Mouse (Mus musculus) megakaryocyte-erythroid progenitor cell, adult 5-6 weeks (primary cell): ENCODE results near the gene Chst14. TPM values are rescaled to one million over a fixed set of nuclear protein-coding genes. Genes with fewer than 3 reads are reported as not detected.
A peak's percentile ranks its signal among the peaks of the same experiment; 100 is the strongest.

Experiments used
- ATAC-seq: replicated peaks from 2 replicates; pipeline ENCODE4 v1.8.0; 2016; ENCODE audit warnings: mild to moderate bottlenecking, inconsistent platforms; ENCODE audit not compliant: severe bottlenecking, poor library complexity, low FRiP score, low TSS enrichment
- total RNA-seq, 2 experiments: library from RNA; stranded (forward) in 1 of 2; stranded (reverse) in 1 of 2; fragments of 200-1000, 215-1000 nt in 1 of 2; fragments of >200 nt in 1 of 2; fragmentation: Nextera tagmentation in 1 of 2; gene quantifications; 2 replicates each; pipeline ENCODE4 v1.2.3; 2014 to 2017

The Chst14 gene
- total RNA-seq, 2 experiments from 2014 or later = 1.7 to 2.2 TPM

DNA sequence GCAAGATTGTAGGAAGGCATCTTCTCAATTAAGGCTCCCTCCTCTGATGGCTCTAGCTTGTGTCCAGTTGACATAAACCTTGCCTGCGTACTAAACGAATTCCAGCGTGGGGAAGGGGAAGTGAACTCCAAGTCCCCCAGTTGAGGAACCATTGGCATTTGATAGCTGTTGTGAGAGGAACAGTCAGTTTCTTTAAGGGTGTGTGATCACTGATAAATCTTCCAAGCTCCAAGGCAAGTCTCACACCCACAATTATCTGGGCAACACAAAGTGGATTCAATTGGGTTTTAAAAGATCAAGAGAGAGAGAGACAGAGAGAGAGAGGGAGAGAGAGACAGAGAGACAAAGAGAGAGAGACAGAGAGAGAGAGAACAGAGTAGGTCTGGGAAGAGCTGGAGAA lies 23.4 kb downstream of the Chst14 start:
- no peak; the same call in 1 of the 2 replicates for ATAC-seq

DNA sequence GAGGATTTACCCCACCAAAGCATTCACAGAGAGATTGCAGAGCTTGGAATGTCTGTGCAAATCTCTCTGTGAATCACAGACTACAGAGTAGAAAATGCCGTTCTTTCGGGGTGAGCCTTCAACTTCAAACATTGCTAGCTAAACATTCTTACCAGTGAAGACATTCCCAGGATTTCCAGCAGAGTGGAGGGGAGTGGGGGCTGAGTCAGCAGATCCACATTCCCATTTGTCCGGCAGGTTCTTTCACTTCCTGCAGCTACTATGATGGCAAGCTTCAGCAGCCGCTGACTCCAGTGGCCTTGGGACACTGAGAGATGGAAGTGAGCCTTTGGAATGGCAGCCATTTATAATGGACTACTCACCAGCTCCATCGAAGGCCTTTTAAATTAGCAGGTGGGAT lies 30.2 kb downstream of the Chst14 start:
- ATAC-seq = no peak

DNA sequence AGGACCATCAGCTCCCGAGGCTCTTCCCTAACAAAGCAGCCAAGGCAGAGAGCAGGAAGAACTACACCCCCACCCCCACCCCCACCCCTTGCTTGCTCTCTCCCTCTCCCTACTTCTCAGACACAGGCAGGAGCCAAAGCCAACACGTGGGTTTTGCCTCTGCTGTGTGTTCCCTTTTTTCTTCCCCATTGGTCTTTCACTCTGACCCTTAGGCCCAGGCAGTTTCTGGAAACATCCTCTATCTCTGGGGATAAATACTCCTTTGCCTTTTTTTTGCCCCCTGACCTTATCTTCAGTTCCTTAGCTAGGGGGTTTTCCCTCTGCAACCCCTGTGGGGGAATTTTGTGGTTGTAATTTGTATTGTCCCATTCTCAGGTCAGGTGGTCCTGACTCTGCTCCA lies 33.3 kb downstream of the Chst14 start:
- no peak for ATAC-seq

DNA sequence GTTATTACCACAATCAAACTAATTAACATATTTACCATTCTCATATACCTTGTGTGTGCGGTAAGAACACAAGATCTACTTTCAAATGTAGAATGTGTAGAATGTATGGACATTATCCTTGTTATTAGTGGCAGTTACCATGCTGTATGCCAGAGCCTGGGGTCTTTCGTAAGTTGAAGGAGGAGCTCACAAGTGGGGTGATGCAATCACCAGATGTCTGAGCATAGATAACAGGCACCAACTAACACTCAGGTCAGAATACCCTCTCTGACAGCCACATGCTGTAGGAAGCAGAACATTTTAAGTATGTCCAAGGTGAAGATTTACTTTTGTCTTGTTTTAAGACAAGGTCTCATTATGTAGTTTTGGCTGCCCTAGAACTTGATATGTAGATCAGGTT lies 34.1 kb downstream of the Chst14 start:
- ATAC-seq = no peak

DNA sequence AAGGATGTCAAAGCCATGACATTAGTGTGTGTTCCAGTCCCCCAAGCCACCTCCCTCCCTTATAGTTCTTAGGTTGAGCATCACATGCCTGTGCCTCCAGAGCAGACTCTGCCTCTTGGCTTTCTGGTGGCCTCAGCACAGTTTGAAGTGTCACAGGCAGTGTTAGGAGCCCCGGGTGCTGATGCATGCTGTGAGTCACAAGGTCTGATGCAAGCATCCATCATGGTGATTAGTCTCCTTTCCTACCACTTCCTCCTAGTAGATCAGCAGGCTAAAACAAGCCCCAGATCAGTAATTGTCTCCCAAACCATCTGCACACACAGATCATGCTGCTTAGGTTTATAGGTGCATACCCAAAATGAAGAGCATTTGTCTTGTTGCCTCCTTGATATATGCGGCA lies 35.2 kb downstream of the Chst14 start:
- ATAC-seq = no peak

DNA sequence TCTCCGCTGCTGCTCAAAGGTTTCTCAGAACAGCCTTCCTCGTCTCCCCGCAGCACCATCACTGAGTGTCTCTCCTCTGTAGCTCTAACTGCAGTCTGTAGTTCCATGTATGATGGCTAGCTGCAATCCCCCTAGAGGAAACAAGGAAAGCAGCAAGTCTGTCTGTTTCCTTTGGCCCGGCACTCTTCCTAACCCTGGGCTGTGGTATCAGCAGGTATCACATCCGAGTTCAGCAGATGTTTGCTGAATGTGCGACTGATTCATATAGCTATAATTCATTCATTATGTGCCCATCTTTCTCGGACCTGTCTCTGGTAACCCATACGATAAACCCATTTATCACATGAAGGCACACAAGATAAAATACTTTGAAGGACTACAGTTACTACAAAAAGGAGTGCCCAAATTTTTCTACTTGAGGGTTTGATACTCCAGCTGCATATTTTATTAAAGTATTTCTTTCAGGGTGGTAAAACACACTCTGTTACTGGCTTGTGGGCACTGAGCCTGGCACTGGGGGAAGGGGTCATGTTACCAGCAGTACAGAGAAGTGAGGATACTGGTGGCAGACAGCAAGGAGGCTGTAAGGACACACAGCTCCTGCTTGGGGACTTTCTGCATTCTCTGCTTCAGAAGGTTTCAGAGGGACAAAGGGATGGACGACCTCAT lies 36.8 kb downstream of the Chst14 start:
- peak; percentile 84 for ATAC-seq

DNA sequence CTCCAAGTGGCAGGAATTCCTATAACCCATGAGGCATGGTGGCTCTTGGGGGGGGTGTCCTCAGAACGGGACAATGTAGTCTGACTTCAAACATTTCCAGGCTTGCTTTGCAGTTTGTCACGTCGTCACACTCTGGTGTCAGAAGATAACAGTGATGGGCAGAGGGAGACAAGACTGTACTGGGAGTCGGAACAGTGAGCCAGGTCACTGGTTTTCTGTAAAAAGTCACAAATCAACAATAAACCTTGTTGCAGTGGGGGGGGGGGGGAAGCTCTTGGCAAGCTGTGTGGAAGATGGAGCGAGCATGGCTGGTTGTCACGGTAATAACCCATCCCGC lies 37.3 kb downstream of the Chst14 start:
- ATAC-seq = peak; percentile 73

DNA sequence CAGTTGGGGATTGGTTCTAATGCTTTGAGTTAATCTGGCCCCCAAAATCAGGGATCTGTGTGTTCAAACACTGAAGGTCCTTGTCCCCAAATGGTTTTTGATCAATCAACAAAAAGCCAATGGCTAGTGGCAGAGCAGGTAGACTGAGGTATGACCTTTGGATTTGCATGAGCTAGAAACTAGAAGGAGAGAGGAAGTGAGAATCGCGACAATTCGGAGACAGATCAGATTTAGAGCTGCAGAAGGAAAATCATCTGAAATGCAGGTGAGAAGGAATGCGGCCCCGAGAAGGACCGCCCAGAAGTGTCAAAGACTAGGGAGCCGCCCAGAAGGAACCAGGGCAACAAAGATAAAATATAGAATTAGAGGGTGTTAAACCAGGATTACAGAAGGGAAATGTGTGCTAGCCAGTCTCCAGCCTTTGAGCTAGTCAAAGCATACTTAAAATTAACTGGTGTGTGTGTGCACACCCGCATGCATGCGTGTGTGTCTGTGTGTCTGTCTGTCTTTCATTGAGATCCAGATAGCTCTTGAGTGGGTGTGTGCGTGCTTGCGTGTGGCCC lies 43.4 kb downstream of the Chst14 start:
- no peak for ATAC-seq

DNA sequence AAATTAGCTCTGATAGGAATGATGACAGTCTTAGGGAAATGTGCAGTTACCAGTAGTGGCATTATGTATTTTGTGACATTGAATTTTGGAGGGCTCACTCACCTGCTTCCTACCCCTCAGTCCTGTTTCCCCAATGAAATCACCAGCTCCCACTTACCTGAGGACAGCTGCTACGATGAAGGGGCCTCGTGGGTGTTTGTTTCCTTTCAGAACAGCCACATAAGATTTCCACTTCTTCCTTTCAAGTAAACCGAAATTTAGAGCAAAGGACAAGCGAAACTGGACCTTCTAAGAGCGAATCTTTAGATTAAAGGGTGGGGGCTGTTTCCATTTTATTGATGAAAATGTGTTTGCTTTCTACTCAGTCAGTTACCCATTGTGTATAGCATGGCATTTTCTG lies 45.8 kb downstream of the Chst14 start:
- ATAC-seq = no peak

DNA sequence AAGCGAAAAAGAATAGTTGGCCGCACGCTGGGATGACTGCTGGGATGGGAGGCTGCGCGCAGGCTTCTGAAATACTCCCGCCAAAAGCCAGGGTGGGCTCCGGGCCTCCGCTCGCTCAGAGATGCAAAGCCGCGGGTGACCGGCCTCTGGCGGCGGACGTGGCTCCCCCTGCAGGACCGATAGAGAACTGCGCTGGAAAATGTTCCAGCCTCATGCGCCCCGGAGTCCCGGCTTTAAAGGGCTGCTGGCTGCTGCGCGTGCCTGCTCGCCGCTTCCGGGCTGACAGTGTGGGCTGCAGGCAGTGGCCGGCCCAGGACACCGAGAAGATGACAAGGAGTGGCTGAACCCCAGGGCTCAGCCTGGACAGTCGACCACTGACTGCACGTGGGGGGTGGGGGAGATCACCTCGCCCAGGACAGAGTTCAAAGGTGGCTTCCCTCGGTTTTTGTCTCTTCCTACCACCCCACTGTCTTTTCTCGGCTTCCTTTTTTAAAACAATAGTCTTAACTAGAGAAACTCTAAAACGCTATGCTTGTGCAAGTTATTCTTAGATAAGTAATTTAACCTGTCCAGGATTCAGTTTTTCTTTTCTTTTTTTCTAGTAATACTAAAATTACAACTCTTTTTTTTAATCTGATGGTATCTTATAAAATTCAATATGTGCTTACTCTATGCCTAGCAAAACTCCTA lies 46.5 kb downstream of the Chst14 start:
- ATAC-seq = peak; percentile 84

DNA sequence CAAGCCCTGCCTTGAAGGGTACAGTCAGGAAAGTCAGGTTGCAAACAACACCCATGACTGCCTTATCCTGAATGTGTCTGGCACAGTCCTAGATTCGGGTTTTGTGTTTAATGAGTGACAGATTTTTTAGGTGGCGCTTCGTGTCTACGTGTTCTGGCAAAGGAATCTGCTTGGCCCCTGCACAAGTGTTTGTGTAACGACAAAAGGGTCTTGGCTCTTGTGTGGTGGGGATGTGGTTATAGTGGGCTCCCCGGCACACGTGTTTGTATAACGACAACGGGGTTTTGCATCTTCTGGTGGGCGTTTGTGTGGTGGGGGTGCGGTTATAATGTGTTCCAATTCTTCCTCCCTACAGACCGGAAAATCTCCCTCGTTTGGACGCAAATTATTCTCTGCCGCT lies 49.6 kb downstream of the Chst14 start:
- no peak for ATAC-seq

DNA sequence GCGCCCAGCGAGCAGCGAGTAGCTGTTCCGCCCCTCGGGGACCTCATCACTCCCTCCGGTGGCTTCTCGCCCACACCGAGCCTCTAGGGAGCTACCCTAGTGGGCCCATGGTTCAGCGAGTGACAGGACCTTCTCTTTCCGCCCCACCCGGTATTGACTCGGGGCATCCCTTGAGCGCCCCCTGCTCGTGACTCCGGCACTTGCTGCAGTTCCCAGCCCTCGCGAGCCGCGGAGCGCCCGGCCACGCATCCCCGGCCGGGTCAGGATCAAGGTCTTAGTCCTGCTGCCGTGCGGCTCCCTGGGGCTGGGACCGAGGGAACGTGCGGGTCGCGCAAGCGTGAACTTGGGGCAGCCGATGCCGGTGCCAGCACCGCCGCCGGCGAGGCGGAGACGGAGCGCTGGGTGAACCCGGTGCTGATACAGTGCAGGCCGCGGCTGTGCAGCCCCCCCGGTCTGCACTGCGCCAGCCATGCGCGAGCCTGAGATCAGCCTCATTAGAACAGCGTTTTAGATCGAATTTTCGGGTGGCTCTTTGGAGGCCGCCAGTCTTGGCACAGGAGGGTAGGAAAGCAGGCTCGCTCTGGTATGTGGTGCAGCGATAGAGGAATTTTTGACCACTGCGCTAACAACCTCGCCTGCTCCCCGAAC lies 50.1 kb downstream of the Chst14 start:
- ATAC-seq = peak; percentile 90

DNA sequence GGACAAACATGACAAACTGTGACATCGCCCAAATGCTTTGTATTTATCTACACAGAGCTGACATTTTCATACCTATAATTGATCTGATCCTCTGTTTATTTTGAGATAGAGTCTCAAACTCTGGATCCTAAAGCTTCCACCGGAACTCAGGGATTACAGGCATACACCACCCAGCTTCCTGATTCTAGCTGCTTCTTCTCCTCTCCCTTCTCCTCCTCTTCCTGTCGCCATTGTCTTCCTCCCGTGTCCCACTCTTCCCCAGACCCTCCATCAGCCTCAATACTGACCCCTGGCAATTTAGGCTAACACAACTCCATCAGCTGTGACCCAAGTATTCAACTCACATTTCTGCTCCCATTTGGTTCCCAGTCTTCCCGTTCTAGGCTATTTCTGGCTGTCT lies 50.6 kb downstream of the Chst14 start:
- no peak for ATAC-seq

DNA sequence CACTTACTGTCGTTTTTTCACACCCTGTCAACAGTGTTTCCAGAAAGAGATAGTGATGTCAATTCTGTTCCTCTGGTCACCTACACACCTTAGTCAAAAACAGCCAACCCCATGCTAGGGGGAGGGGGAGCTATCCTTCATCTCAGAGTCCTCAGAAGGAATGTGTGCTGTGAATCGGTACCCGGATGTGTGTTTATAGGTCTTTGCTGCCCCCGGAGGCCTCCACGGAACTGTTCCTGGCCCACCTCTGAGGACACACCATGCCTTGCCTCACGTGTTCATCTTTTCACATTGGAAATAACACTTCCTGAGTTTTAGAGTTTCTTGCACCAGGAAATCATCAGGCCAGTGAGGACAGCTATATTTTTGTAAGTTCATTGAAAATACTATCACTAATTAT lies 51.8 kb downstream of the Chst14 start:
- peak; percentile 57; the same call in 1 of the 2 replicates for ATAC-seq

Other genes with a start within 250 kb of the Chst14 start
- not detected in 2 replicates for gene Ankrd63, start 222.5 kb upstream of the Chst14 start, total RNA-seq (2014; fragmentation: Nextera tagmentation)
- gene Ankrd63, start 222.5 kb upstream of the Chst14 start, total RNA-seq (2017) = 0.15 and 0.19 TPM in 2 replicates
- 12.9 and 24.3 TPM in 2 replicates for gene Plcb2, start 198.1 kb upstream of the Chst14 start, total RNA-seq (2014; fragmentation: Nextera tagmentation)
- gene Plcb2, start 198.1 kb upstream of the Chst14 start, total RNA-seq (2017) = 6.2 and 16.3 TPM in 2 replicates
- 14.5 and 20.5 TPM in 2 replicates for gene Inafm2, start 180.7 kb upstream of the Chst14 start, total RNA-seq (2014; fragmentation: Nextera tagmentation)
- gene Inafm2, start 180.7 kb upstream of the Chst14 start, total RNA-seq (2017) = 10.1 and 13.9 TPM in 2 replicates
- 0.27 and 1.5 TPM in 2 replicates for gene Ccdc9b, start 163.8 kb upstream of the Chst14 start, total RNA-seq (2014; fragmentation: Nextera tagmentation)
- 0.09 and 1.3 TPM in 2 replicates for gene Ccdc9b, start 163.8 kb upstream of the Chst14 start, total RNA-seq (2017)
- gene Phgr1, start 153.7 kb upstream of the Chst14 start, total RNA-seq (2014; fragmentation: Nextera tagmentation) = not detected in 2 replicates
- gene Phgr1, start 153.7 kb upstream of the Chst14 start, total RNA-seq (2017) = not detected in 2 replicates
- not detected in 2 replicates for gene Disp2, start 146.8 kb upstream of the Chst14 start, total RNA-seq (2014; fragmentation: Nextera tagmentation)
- gene Disp2, start 146.8 kb upstream of the Chst14 start, total RNA-seq (2017) = not detected in 2 replicates
- gene Knstrn, start 112.5 kb upstream of the Chst14 start, total RNA-seq (2014; fragmentation: Nextera tagmentation) = 22.4 and 38.8 TPM in 2 replicates
- 59.1 and 104 TPM in 2 replicates for gene Knstrn, start 112.5 kb upstream of the Chst14 start, total RNA-seq (2017)
- gene Ivd, start 64.5 kb upstream of the Chst14 start, total RNA-seq (2014; fragmentation: Nextera tagmentation) = 17.9 and 24.0 TPM in 2 replicates
- 15.7 and 30.3 TPM in 2 replicates for gene Ivd, start 64.5 kb upstream of the Chst14 start, total RNA-seq (2017)
- gene Bahd1, start 26.1 kb upstream of the Chst14 start, total RNA-seq (2014; fragmentation: Nextera tagmentation) = 11.9 and 13.9 TPM in 2 replicates
- gene Bahd1, start 26.1 kb upstream of the Chst14 start, total RNA-seq (2017) = 4.9 and 7.2 TPM in 2 replicates
- gene Ccdc32, start 102.9 kb downstream of the Chst14 start, total RNA-seq (2014; fragmentation: Nextera tagmentation) = 15.1 and 18.7 TPM in 2 replicates
- gene Ccdc32, start 102.9 kb downstream of the Chst14 start, total RNA-seq (2017) = 16.6 and 18.7 TPM in 2 replicates
- 19.0 and 25.4 TPM in 2 replicates for gene Rpusd2, start 108.3 kb downstream of the Chst14 start, total RNA-seq (2014; fragmentation: Nextera tagmentation)
- 20.1 and 23.0 TPM in 2 replicates for gene Rpusd2, start 108.3 kb downstream of the Chst14 start, total RNA-seq (2017)
- gene Knl1, start 120.6 kb downstream of the Chst14 start, total RNA-seq (2014; fragmentation: Nextera tagmentation) = 79.0 and 81.2 TPM in 2 replicates
- 89.9 and 91.0 TPM in 2 replicates for gene Knl1, start 120.6 kb downstream of the Chst14 start, total RNA-seq (2017)
- 38.1 and 53.7 TPM in 2 replicates for gene Rad51, start 186.3 kb downstream of the Chst14 start, total RNA-seq (2014; fragmentation: Nextera tagmentation)
- 28.4 and 33.1 TPM in 2 replicates for gene Rad51, start 186.3 kb downstream of the Chst14 start, total RNA-seq (2017)
- gene Rmdn3, start 230.5 kb downstream of the Chst14 start, total RNA-seq (2014; fragmentation: Nextera tagmentation) = 40.0 and 58.7 TPM in 2 replicates
- 61.9 and 76.4 TPM in 2 replicates for gene Rmdn3, start 230.5 kb downstream of the Chst14 start, total RNA-seq (2017)
- gene Gchfr, start 241.3 kb downstream of the Chst14 start, total RNA-seq (2014; fragmentation: Nextera tagmentation) = 1.0 TPM in 1 of 2 replicates, not detected in the other
- not detected in 2 replicates for gene Gchfr, start 241.3 kb downstream of the Chst14 start, total RNA-seq (2017)
- not detected in 2 replicates for gene Gm14137, start 248.0 kb downstream of the Chst14 start, total RNA-seq (2014; fragmentation: Nextera tagmentation)
- not detected in 2 replicates for gene Gm14137, start 248.0 kb downstream of the Chst14 start, total RNA-seq (2017)